Mouse (Mus musculus) limb, embryonic 10.5 days (tissue): ENCODE measurements around the gene Lrrc4b. TPM values are rescaled to one million over a fixed set of nuclear protein-coding genes. Genes with fewer than 3 reads are reported as not detected.

Experiments
- DNase-seq: peaks from one replicate; pipeline ENCODE4 v3.0.0-alpha.2; 2017; ENCODE audit warnings: low spot score
- H3K27ac ChIP-seq: fragments of 300-500 bp; sonication (generic); 2 replicates; pipeline ENCODE4 v1.5.1; 2016; ENCODE audit warnings: mild to moderate bottlenecking
- H3K27me3 ChIP-seq: fragments of 300-500 bp; sonication (generic); 2 replicates; pipeline ENCODE4 v1.6.1; 2016; ENCODE audit warnings: low read depth, mild to moderate bottlenecking; ENCODE audit not compliant: poor library complexity, severe bottlenecking
- H3K36me3 ChIP-seq: fragments of 300-500 bp; sonication (generic); 2 replicates; pipeline ENCODE4 v1.6.1; 2016; ENCODE audit warnings: mild to moderate bottlenecking, moderate library complexity
- H3K4me1 ChIP-seq: fragments of 300-500 bp; sonication (generic); 2 replicates; pipeline ENCODE4 v1.6.1; 2016
- H3K4me3 ChIP-seq: fragments of 300-500 bp; sonication (generic); 2 replicates; pipeline ENCODE4 v1.5.1; 2016; ENCODE audit warnings: mild to moderate bottlenecking, moderate library complexity
- H3K9me3 ChIP-seq: fragments of 300-500 bp; sonication (generic); replicated peaks from 2 replicates; pipeline ENCODE4 v1.6.1; 2016; ENCODE audit warnings: mild to moderate bottlenecking
- WGBS: fragments of 180-500 bp; shearing (Covaris S2); methylation state at CpG from one replicate; pipeline ENCODE4 v1.1.7; 2016; 5-methylcytosine and 5-hydroxymethylcytosine counted together
- polyA plus RNA-seq: library from polyadenylated mRNA; unstranded; fragments of >200 nt; fragmentation: Nextera tagmentation; extraction: Ambion mirVana; gene quantifications from 2 replicates; pipeline ENCODE4 v1.2.1, GENCODE M21; 2016

The Lrrc4b gene
- polyA plus RNA-seq, 1 experiment from 2014 or later = 0.21 TPM

DNA sequence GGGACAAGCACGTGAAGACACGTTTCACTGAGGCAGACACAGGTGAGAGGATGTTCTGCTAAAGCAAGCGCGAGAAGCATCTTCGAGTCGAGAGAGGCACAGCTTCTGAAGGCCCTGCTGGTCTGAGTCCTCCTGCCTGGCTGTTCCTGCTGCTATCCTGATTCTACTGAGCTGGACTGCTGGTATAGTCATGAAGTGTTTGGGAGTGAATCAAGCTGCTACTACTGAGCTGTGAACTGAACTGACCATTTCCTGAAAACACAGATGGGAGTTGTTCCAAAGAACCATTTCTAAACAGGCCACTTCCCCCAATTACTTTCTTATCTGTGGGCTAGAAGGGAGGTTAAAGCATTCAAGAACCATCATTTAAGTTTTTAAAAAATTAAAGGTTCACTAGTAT is 15.5 kb upstream of the Lrrc4b start:
- H3K27me3 ChIP-seq = peaks cover 7% of the 10 kb centered on the region; the same call in 1 of the 2 replicates
- no peaks in the 10 kb centered on the region for H3K36me3 ChIP-seq
- H3K4me3 ChIP-seq = no peak overlapping the region
- no peak overlapping the region for H3K27ac ChIP-seq
- DNase-seq = no peak
- H3K4me1 ChIP-seq = no peaks in the 10 kb centered on the region
- no peaks in the 10 kb centered on the region for H3K9me3 ChIP-seq
- 88% methylated on average over 6 of the region's 6 CpGs for WGBS

DNA sequence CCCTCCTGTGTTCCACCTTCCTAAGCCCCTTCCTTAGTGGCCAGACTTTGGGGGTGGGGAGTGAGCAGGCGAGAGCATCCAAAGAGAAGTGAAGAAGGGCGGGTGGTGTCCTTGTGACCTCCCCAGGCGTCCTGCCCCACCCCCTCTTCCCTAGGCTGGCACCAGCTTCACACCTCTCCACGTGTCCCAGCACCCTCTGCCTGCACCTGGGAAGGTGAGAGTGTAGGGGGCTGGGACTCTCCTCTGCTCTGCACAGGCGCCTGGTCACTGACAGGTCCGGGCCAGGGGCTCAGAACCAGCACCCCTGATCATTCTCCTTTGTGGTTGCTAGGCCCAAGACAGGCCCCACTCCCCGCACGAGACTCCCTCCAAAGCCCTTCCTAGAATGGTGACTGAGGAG is 1.2 kb upstream of the Lrrc4b start:
- Histone ChIP-seq H3K27me3 (peaks cover 71% of the 10 kb centered on the region), H3K36me3 (no peaks in the 10 kb centered on the region), H3K4me3 (peak overlapping the region; percentile 72), H3K9me3 (no peaks in the 10 kb centered on the region), H3K27ac (no peak overlapping the region; the same call in 1 of the 2 replicates), H3K4me1 (peaks cover 29% of the 10 kb centered on the region)
- DNase-seq = no peak
- WGBS = 5% methylated on average over 8 of the region's 8 CpGs

DNA sequence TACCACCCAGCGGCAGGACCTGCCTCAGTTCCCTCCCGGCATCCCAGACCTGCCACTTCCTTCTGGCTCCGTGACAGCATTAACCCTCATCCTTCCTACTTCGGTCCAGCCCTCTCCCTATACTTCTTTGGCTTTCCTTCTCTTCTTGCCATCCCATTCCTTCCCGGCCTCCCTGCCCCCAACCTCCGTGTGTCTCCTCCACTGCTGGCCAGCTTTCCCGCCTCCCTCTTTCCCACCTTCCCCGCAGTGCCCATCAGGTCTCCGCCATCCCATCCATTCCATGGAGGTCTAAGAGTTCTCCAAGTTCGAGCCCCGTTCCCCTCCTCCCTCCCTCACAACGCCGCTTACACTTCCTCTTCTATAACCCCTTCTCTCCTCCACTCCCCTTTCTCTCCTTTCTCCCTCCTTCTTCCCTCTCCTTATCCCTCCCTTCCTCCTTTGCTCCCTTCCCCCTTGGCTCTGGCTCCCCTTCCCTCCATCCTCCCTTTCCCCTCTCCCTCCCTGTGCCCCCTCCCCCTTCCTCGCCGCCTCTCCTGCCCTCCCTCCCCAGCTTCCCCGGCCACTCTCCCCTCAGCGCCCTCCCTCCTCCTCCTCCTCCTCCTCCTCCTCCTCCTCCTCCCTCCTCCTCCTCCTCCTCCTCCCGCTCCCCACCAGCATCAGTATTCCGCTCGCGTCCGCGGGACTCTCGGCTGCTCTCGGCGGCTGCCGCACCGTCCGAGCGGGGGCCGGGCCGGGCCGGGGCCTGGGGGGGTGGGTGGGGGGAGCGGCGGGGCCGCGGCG is 457 bp upstream of the Lrrc4b start:
- DNase-seq = peak; percentile 66
- Histone ChIP-seq H3K9me3 (no peaks in the 10 kb centered on the region), H3K36me3 (no peaks in the 10 kb centered on the region), H3K27ac (peak overlapping the region; percentile 78), H3K4me1 (peaks cover 30% of the 10 kb centered on the region), H3K27me3 (peaks cover 75% of the 10 kb centered on the region), H3K4me3 (peak overlapping the region; percentile 72)
- WGBS = 2% methylated on average over 17 of the region's 38 CpGs

DNA sequence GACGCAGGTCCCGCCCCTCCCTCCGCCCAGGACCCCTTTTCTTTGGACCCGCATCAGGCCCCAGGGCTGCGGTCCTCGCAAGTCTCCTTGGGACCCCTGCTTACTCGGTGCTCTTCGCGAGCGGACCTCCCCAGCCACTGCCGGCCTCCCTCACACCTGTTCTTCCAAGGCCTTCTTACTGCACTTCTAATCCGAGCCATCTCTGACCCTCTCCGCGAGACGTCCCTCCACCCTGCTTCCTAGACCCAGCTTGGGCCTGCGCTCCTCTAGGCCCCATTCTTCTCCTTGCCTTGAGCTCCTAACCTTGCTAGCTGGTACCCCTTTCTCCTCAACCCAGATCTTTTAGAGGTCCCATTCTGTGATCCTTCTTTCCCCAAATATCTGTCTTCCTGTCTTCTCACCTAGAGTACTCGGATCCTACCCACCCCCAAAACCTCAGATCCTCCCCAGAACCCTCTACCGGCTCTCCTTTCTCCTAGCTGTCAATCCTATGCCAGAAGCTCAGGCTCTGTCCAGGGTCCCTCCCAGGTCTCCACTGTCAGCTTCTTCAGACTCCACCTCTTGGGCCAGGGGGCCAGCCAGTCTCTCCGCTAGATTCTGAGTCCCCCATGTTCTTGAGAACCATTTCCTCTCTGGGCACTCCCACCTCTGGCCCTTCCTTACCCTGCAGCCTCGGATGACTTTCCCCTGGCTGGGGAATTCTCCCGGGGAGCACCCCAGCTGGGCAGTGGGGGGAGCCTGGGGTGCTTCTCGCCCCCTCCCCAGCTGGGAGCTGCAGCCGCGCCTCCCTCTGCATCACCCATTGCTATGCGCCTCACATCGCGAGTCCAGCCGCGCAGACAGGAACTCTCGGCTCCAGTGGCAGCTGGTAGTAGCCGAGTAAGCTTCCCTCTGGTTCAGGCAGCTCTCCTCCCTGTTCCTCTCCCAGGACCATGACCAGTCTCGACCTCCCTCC is 993 bp downstream of the Lrrc4b start:
- Histone ChIP-seq H3K27me3 (peaks cover 88% of the 10 kb centered on the region), H3K9me3 (no peaks in the 10 kb centered on the region), H3K4me1 (peaks cover 31% of the 10 kb centered on the region), H3K27ac (peak overlapping the region; percentile 78; the same call in 1 of the 2 replicates), H3K4me3 (peak overlapping the region; percentile 72), H3K36me3 (no peaks in the 10 kb centered on the region)
- DNase-seq = peak; percentile 43
- WGBS = 1% methylated on average over 32 of the region's 32 CpGs

DNA sequence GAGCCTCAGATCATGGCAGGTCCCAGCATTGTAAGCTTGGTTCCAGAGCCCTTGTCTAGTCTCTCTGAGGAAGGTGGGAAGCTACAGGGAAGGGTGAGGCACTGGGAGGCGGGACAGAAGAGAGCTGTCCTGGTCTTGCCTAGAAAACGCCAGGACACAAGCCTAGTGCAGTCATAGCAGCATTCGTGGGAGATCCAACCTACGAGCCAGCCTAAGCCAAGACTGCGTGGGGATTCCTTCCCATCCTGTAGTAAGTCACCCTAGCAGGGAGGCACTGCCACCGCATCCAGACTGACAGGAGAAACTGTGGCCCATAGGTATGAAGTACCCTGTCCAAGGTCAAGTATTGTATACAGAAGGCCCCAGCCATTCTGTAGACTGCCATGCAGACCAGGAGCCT is 3.7 kb downstream of the Lrrc4b start:
- no peak for DNase-seq
- peaks cover 28% of the 10 kb centered on the region for H3K4me1 ChIP-seq
- 73% methylated on average over 6 of the region's 6 CpGs for whole genome bisulfite sequencing
- H3K9me3 ChIP-seq = no peaks in the 10 kb centered on the region
- H3K4me3 ChIP-seq = no peak overlapping the region
- no peak overlapping the region for H3K27ac ChIP-seq
- peaks cover 95% of the 10 kb centered on the region for H3K27me3 ChIP-seq
- no peaks in the 10 kb centered on the region for H3K36me3 ChIP-seq

DNA sequence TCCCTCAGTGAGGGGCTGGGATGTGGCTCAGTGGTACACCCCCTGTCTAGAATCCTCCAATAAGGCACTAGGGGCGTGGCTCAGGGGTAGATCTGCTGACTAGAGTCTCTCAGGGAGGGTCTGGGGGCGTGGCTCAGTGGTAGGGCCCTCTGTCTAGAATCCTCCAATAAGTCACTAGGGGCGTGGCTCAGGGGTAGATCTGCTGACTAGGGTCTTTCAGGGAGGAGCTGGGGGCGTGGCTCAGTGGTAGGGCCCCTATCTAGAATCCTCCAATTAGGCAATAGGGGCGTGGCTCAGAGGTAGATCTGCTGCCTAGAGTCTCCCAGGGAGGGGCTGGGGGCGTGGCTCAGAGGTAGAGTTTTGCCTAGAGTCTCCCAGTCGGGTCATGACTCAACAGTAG is 4.6 kb downstream of the Lrrc4b start:
- Histone ChIP-seq H3K9me3 (no peaks in the 10 kb centered on the region), H3K4me1 (peaks cover 20% of the 10 kb centered on the region), H3K27me3 (peaks cover 95% of the 10 kb centered on the region), H3K36me3 (no peaks in the 10 kb centered on the region), H3K27ac (no peak overlapping the region), H3K4me3 (no peak overlapping the region)
- peak; percentile 42 for DNase-seq
- 4% methylated on average over 7 of the region's 7 CpGs for WGBS

DNA sequence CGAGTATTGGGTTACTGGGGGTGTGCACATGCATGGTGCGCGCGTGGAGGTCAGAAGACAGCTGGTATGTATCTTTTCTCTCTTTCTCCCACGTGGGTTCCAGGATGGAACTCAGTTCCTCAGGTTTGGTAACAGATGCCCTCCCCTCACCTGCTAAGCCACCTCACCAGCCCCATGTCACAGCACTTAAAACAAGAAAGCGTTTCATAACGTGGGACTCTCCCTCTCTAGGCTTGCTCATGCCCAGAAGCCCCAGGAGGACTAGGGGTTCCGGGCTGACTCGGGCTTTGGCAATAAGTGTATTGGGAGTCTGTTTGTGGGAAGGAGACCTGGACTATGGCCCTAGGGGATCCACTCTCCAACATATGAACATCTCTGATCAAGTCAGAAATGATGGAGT is 5.3 kb downstream of the Lrrc4b start:
- Histone ChIP-seq H3K4me1 (peaks cover 15% of the 10 kb centered on the region), H3K4me3 (no peak overlapping the region), H3K27me3 (peaks cover 96% of the 10 kb centered on the region)

DNA sequence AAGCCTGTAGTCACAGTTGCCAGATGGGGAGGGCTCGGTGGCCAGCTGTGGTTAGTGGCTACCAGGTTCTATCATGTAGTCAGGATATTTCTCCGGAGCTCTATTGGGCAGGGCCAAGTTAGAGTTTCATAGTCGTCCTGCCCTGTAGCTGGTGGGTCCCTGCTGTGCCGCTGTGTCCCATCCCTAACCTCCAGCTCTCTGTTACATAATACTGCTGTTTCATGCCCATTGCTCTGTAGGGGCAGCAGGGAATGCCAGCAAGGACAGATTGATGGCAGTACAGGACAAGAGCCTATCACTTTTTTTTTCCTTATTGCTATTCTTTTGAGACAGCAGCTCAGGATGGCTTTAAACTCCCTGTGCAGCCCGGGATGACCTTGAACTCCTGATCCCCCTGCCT is 7.0 kb downstream of the Lrrc4b start:
- Histone ChIP-seq H3K4me1 (0 out of 2 replicates have a peak, but pooled peaks cover 2% of the 10 kb centered on the region), H3K27ac (no peak overlapping the region), H3K9me3 (no peaks in the 10 kb centered on the region), H3K36me3 (no peaks in the 10 kb centered on the region), H3K27me3 (peaks cover 96% of the 10 kb centered on the region), H3K4me3 (no peak overlapping the region)
- 70% methylated on average over 5 of the region's 5 CpGs for WGBS
- DNase-seq = no peak

More for the DNA sequence above, 5.3 kb downstream of the Lrrc4b start:
- 70% methylated on average over 9 of the region's 9 CpGs for WGBS
- H3K27ac ChIP-seq = no peak overlapping the region
- DNase-seq = no peak
- no peaks in the 10 kb centered on the region for H3K9me3 ChIP-seq
- H3K36me3 ChIP-seq = no peaks in the 10 kb centered on the region

DNA sequence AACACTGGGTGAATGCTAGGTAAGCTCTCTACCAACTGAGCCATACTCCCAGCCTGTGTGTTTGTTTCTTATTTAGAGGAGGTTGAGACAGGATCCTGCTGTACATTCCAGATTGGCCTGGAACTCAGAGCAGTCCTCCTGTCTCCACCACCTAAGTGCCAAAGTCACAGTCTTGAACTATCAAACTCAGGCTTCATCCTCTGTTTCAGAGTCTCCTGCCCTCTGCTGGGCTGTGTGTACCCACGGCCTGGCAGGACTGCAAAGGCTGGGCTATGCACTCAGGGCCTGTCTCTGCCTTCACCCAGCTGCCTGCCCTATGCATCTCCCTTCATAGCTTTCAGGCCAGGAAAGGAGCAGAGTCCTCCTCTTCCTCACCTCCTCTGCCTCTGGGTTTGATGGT is 7.4 kb downstream of the Lrrc4b start:
- no peak for DNase-seq
- 22% methylated on average over 1 of the region's 1 CpGs for WGBS
- Histone ChIP-seq H3K4me3 (no peak overlapping the region), H3K4me1 (0 out of 2 replicates have a peak, but pooled peaks cover 2% of the 10 kb centered on the region), H3K9me3 (no peaks in the 10 kb centered on the region), H3K36me3 (no peaks in the 10 kb centered on the region), H3K27me3 (peaks cover 96% of the 10 kb centered on the region), H3K27ac (no peak overlapping the region)

DNA sequence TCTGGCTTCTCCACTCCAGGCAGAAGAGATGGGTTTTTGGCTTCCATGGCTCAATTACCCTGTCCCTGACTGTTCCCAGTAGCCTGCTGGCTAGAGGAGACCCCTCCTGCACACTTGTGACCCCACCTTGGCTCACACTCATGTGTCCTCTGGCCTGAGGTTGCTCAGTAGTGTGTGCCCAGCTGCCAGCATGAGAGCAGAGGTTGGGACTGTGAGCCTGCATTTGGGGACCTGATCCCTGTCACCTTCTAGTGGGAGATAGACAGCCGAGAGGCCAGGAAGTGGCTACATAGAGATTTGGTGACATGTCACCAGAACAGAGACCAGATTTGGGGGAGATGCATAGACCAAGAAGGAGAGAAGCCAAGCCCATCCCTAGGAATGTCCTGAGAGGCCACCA is 8.4 kb downstream of the Lrrc4b start:
- Histone ChIP-seq H3K27me3 (peaks cover 96% of the 10 kb centered on the region), H3K27ac (no peak overlapping the region), H3K4me3 (no peak overlapping the region), H3K9me3 (no peaks in the 10 kb centered on the region), H3K4me1 (peaks cover 10% of the 10 kb centered on the region), H3K36me3 (no peaks in the 10 kb centered on the region)
- WGBS = 88% methylated on average over 1 of the region's 1 CpGs
- no peak for DNase-seq

DNA sequence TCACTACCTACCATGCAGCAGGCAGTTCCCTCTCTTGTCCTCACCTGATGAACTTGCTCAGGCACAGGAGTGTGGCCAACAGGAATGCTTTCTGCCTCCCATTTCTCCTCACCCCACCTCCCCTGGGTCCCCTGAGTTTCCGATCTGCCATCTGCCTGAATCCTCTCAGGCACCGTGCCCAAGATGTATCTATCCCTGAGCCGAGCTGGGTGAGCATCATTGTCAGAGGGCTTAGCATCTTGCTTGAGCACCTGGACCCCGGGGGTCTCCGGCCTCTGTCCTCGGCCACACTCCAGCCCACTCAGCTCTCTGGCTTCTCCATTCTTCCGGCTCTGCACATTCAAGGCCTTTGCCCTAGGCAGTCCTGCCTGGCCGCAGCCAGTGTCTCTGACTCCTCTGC is 9.1 kb downstream of the Lrrc4b start:
- peaks cover 97% of the 10 kb centered on the region for H3K27me3 ChIP-seq

DNA sequence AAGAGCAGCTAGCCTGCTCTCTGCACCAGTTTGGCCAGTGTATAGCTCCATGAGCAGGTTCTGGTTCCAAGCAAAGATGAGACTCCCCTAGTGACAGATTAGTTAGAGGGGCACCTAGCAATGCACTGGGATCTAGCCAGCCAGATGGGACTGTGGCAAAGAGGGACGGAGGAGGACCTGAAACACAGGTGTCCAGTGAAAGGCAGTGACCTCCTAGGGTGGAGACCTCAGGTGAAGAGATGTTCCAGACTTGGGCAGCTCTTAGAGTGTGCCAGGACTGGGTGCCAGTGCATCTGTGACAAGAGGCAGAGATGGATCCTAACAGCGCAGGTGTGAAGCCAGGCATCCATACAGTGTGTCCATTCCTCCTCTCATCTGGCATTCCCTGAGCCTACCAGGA is 10.9 kb downstream of the Lrrc4b start:
- no peak overlapping the region for H3K4me3 ChIP-seq
- H3K9me3 ChIP-seq = no peaks in the 10 kb centered on the region
- no peak for DNase-seq
- peaks cover 27% of the 10 kb centered on the region for H3K4me1 ChIP-seq
- WGBS = 74% methylated on average over 2 of the region's 2 CpGs
- H3K27ac ChIP-seq = no peak overlapping the region
- peaks cover 100% of the 10 kb centered on the region for H3K27me3 ChIP-seq
- no peaks in the 10 kb centered on the region for H3K36me3 ChIP-seq

More for the DNA sequence above, 9.1 kb downstream of the Lrrc4b start:
- H3K4me1 ChIP-seq = peaks cover 18% of the 10 kb centered on the region
- H3K36me3 ChIP-seq = no peaks in the 10 kb centered on the region
- DNase-seq = no peak
- no peak overlapping the region for H3K27ac ChIP-seq
- WGBS = 72% methylated on average over 8 of the region's 8 CpGs
- no peaks in the 10 kb centered on the region for H3K9me3 ChIP-seq
- no peak overlapping the region for H3K4me3 ChIP-seq

DNA sequence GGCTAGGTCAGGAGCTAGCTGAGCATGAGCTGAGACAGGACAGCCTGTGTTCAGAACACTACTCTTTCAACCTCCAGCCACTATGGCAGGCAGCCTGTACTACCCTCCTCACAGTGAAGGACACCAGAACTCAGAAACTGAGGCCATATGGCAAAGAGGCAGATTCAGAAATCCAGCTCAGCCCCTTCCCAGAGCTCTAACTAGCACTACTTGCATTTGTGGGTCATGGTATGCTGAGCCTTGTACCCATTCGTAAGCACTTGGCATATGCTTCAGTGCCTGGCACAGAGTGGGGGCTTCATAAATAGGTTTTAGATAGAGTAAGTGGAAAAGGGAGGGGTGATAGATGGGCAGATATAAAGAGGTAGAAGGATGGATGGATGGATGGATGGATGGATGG is 11.7 kb downstream of the Lrrc4b start:
- WGBS = 81% methylated on average over 1 of the region's 1 CpGs
- no peaks in the 10 kb centered on the region for H3K36me3 ChIP-seq
- H3K27ac ChIP-seq = no peak overlapping the region
- H3K4me3 ChIP-seq = no peak overlapping the region
- no peaks in the 10 kb centered on the region for H3K9me3 ChIP-seq
- H3K27me3 ChIP-seq = peaks cover 100% of the 10 kb centered on the region
- peaks cover 35% of the 10 kb centered on the region for H3K4me1 ChIP-seq
- DNase-seq = no peak
